Mouse (Mus musculus) kidney, adult 2 months (tissue): ENCODE data around the gene Fam208b.

Experiments
- CTCF ChIP-seq: fragments of 200-500 bp; conservative IDR thresholded peaks from 2 replicates; pipeline ENCODE4 v1.5.1; 2011; ENCODE audit warnings: low read depth, mild to moderate bottlenecking, control low read depth, low read length, moderate library complexity, mixed read lengths; ENCODE audit not compliant: insufficient read depth, insufficient read length
- POLR2A ChIP-seq: fragments of 200-500 bp; IDR thresholded peaks from one replicate; pipeline ENCODE4 v1.6.1; 2011; ENCODE audit warnings: low read depth, low read length, control low read depth

DNA sequence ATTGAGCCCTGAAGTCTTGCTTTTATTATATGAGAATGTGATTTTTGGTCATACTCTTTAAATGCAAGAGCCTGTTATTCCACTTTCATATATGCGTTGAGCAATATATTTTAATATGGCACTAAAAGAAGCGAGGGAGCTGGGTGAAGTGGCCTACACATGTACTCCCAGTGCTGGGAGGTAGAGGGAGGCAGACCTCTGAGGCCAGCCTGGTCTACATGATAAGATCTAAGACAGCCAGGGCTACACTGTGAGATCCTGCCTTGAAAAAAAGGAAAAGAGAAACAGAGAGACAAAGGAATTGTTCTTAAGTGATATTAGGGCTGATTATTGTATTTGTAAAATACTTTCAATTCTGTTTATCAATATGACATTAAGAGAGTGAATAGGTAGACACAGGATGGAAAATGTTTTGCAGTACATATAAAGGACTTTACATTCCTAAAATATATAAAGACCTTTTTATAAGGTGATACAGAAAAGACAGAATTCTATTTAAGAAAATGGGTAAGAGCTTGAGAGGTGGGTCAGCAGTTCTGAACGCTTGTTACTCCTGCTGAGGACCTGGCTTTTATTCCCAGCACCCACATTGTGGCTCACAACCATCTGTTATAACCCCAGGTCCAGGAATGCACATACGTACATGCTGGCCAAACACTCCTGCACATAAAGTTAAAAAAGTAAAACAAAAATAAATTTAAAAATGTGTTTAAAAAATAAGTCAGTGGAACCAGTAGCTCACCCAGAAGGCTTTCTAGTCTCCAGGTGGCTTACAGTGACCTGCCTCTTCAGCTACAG is 66.6 kb downstream of the Fam208b start:
- TF ChIP-seq CTCF (no peak), POLR2A (no peak)
